Mouse (Mus musculus): ENCODE results near the gene Glrx5. TPM values are rescaled to one million over a fixed set of nuclear protein-coding genes. Genes with fewer than 3 reads are reported as not detected.

Glrx5 gene
- polyA plus RNA-seq, 1 experiment: 92.2 TPM

- H3K79me3 ChIP-seq (ENCODE audit: low read depth): no peaks in the 10 kb centered on the region
- H3K36me3 ChIP-seq (ENCODE audit: control insufficient read depth, insufficient read depth): no peaks in the 10 kb centered on the region
- no peak for TF ChIP-seq MYOG (IDR thresholded peaks at IDR 0.05; ENCODE audit: control insufficient read depth, extremely low read depth, insufficient read length)
- TF ChIP-seq CEBPB (IDR thresholded peaks at IDR 0.05; ENCODE audit: low read depth): no peak
- TF ChIP-seq MYOD1 (IDR thresholded peaks at IDR 0.05; ENCODE audit: control insufficient read depth, insufficient read length, low read depth): no peak
- no peak for TF ChIP-seq FOSL1 (IDR thresholded peaks at IDR 0.05; ENCODE audit: insufficient read depth, low read length, poor library complexity, severe bottlenecking)
- no peak for TF ChIP-seq USF1 (IDR thresholded peaks at IDR 0.05; ENCODE audit: low read depth)
- no peak for TF ChIP-seq MAX (IDR thresholded peaks at IDR 0.05)
- no peak for TF ChIP-seq CTCF (IDR thresholded peaks at IDR 0.05; ENCODE audit: control insufficient read depth, insufficient read depth, insufficient read length)
- no peak overlapping the region for H3K4me3 ChIP-seq (ENCODE audit: insufficient read depth, poor library complexity, severe bottlenecking)
- H3K27me3 ChIP-seq (ENCODE audit: control insufficient read depth, insufficient read depth, insufficient read length): peaks cover 9% of the 10 kb centered on the region
- no peak overlapping the region for H3ac ChIP-seq (ENCODE audit: control insufficient read depth, insufficient read length, low read depth)
- H3K79me2 ChIP-seq (ENCODE audit: control insufficient read depth, insufficient read depth): no peaks in the 10 kb centered on the region
Observed at GRCm38 (mm10) chr12:105091604-105092003, 59.1 kb downstream of the Glrx5 start.

Small RNAs within 50 kb of the gene (microRNA-seq; reads per million reads assigned to microRNA genes)
- 3.0 reads per million, percentile 45 among the genes with 10 or more reads in this experiment for gene Mir3069 (ENCODE audit: borderline microRNAs expressed)

Other genes starting within 250 kb of the Glrx5 start
- 0.05 TPM for gene Clmn, start 167.6 kb upstream of the Glrx5 start, polyA plus RNA-seq (2012; fragmentation: generic; extraction: Trizol)
- gene Syne3, start 22.9 kb upstream of the Glrx5 start, polyA plus RNA-seq (2012; fragmentation: generic; extraction: Trizol): 24.8 TPM
- not detected for gene Tcl1b2, start 113.3 kb downstream of the Glrx5 start, polyA plus RNA-seq (2012; fragmentation: generic; extraction: Trizol)
- not detected for gene Tcl1b1, start 127.0 kb downstream of the Glrx5 start, polyA plus RNA-seq (2012; fragmentation: generic; extraction: Trizol)
- not detected for gene Tcl1b5, start 143.7 kb downstream of the Glrx5 start, polyA plus RNA-seq (2012; fragmentation: generic; extraction: Trizol)
- not detected for gene Tcl1b3, start 158.4 kb downstream of the Glrx5 start, polyA plus RNA-seq (2012; fragmentation: generic; extraction: Trizol)
- gene Tcl1b4, start 169.3 kb downstream of the Glrx5 start, polyA plus RNA-seq (2012; fragmentation: generic; extraction: Trizol): not detected
- gene Tcl1, start 190.1 kb downstream of the Glrx5 start, polyA plus RNA-seq (2012; fragmentation: generic; extraction: Trizol): not detected